Mouse (Mus musculus) ES-Bruce4 (cell line): ENCODE measurements around the gene Crat.

Source experiments
- CTCF ChIP-seq: IDR thresholded peaks from one replicate; pipeline ENCODE4 v1.8.1; 2011; ENCODE audit warnings: low read depth, low read length
- EP300 ChIP-seq: IDR thresholded peaks from 2 replicates; pipeline ENCODE4 v1.6.1; 2011; ENCODE audit warnings: low read depth, low read length; ENCODE audit not compliant: insufficient read depth
- POLR2A ChIP-seq: IDR thresholded peaks from one replicate; pipeline ENCODE4 v1.8.1; 2011; ENCODE audit warnings: low read length; ENCODE audit not compliant: insufficient read depth

GRCm38 (mm10) chr2:30357552-30358510 is 57.8 kb downstream of the Crat start:
- TF ChIP-seq EP300 (no peak), POLR2A (no peak), CTCF (no peak)
